Mouse (Mus musculus) adipocyte (in vitro differentiated cells): ENCODE measurements around the gene Sh3rf3.
A peak's percentile ranks its signal among the peaks of the same experiment; 100 is the strongest.

Source experiments
- DNase-seq: peaks from one replicate; pipeline ENCODE4 v3.0.0-alpha.2; 2016; ENCODE audit warnings: low spot score

The Sh3rf3 gene

DNA sequence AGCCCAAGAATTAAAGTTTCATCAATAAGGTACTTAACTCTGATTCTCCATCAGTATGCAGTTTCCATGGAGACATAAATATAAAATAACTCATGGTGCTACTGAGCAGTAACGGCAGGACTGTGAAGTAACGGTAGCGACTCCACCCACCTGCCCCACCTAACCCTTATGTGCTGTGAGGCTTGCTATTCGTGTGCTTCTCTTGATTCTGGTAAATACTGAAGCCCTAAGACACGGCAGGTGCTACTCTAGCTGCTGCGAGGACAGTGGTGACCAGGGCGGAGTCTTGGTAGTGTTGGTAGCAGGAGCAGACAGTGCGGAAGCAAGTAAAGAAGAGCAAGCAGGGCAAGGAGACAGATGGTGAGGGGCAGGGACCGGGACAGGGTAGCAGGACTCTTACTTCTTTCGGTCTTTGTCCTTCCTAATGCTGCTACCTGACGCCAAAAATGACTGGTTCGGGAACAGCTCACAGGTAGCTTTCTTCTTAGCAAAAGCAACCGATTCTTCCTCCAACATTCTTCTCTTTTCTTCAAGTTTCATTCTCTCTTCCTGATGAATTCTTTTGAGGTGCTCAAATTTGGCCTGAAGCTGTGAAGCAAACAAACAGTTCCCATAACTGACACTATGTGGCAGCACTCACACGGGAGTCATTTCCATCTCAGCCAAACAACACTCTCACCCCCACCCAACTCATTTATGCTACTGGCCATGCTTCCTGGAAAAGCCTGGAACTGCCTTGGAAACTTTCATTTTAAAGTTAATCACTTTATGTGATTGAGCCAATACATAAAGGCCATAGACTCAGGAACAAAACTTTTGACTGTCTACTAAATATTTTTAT, 353.2 kb downstream of the Sh3rf3 start:
- DNase-seq = peak; percentile 81

DNA sequence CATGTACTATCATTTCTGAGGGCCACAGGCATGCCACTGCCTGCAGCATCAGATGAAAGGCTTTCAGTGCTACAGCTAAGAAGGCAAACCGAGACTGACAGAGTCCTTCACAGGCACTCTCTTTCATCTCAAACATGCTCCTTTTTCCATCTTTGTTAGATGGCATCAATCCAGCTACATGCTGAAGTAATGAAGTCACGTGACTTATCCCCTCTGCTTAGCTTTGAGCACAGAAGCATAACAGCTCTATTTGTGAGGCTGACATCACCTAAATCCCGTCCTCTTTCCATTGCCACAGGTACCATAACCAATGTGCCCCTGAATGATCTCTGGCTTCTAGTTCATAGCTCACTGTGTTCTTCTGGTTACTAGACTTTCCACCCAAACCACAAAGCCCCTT, 357.9 kb downstream of the Sh3rf3 start:
- no peak for DNase-seq

DNA sequence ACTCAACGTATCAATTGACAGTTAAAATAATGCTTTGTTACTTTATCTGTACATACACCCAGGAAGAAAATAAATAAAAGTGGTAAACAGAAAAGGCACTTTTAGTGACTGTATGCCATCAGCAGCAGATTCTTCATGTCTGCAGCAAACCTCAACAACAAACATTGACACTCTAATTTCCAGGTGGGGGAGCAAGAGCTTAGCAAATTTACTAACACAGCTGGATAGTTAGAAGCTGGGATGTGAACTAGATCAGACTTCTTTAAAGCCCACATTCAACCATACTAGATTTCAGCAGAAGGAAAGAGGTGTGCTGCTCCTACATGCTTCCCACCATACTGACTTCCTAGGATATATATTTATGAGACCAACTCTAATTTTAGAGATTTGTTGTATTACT, 359.4 kb downstream of the Sh3rf3 start:
- DNase-seq = peak; percentile 21

DNA sequence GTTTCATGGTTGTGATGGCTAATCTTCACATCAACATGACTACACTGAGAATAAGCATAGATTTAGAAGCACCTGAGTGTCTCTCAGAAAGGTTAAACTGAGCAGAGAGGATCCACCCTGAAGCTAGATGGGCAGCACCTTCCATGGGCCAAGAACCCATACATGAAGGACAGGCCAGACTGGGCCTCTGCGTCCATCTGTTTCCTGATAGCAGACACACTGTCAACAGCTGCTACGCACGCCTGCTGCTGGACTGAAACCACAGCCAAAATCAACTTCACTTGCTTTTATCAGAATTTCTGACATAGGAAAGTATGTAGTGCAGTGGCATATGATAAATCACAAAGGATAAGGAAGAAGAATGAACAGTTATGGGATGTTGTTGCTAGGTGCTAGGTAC, 366.5 kb downstream of the Sh3rf3 start:
- no peak for DNase-seq

DNA sequence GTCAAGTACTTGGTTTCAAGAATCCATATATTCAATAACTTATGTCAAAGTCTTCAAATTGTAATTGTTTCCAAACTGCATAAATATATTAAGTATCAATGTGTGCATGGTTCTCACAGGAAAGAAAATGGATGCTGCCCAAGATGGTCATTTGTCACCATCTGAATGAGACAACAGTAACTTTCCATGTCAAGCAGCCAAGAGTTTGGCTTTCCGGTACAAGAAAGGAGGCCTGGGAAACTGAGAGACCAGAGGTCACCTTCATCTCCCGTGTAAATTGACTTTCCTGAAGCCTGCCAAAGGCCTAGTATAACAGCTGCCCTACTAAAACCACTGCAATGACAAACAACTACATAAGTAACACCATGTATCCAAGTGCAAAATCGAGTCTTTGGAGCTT, 369.1 kb downstream of the Sh3rf3 start:
- peak; percentile 53 for DNase-seq
